Mouse (Mus musculus): Measurements from ENCODE around the gene Naga. TPM values are rescaled to one million over a fixed set of nuclear protein-coding genes. Genes with fewer than 3 reads are reported as not detected.

Gene Naga
- polyA plus RNA-seq, 1 experiment from 2014 or later = 36.5 TPM

DNA sequence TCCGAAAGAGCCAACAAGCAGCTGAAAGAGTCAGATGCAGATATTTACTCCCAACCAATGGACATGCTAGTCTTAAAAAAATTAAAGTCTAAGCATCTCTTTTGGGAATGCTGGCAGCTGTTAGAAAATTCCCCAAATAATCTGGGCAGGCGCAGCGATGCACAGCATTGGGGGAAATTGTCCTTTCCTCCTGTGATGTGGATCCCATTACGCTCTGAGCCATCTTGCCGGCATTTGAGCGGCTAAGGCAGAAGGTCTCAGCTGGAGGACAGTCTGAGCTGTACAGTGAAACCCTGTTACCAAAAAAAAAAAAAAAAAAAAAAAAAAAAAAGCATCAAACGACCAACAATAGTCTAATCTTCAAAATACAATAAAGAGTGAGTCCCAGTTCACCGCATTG is 16.5 kb downstream of the Naga start:
- H3K27me3 ChIP-seq (replicated peaks) = no peaks in the 10 kb centered on the region
- H3K4me1 ChIP-seq = 0 out of 2 replicates have a peak, but pooled peaks cover 4% of the 10 kb centered on the region
- ATAC-seq = no peak
- no peak overlapping the region for H3K4me2 ChIP-seq
- WGBS (ENCODE audit: insufficient replicate concordance) = 72% methylated on average over 8 of the region's 8 CpGs
- H3K36me3 ChIP-seq = no peaks in the 10 kb centered on the region
- H3K4me3 ChIP-seq = no peak overlapping the region
- H3K27ac ChIP-seq = no peak overlapping the region
- H3K9me3 ChIP-seq (replicated peaks) = no peaks in the 10 kb centered on the region
- no peak overlapping the region for H3K9ac ChIP-seq

DNA sequence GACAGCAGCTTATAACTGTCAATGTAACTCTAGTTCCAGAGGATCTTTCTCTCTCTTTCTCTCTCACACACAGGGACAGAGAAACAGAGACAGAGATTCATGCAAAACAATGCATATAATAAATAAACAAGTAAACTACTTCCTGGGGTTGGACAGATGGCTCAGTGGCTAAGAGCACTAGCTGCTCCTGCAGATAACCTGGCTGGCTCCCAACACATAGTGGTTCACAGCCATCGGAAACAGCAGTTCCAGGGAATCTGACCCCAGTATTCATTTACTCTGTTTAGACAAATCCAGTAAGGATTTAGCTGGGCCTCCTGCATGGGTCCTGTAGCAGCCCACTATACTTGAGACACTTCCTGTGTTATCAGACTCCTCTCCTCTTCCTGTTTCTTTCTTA is 19.1 kb downstream of the Naga start:
- Histone ChIP-seq H3K36me3 (no peaks in the 10 kb centered on the region), H3K4me1 (peaks cover 5% of the 10 kb centered on the region), H3K27me3 (replicated peaks) (no peaks in the 10 kb centered on the region), H3K4me2 (no peak overlapping the region), H3K4me3 (no peak overlapping the region), H3K27ac (no peak overlapping the region), H3K9me3 (replicated peaks) (no peaks in the 10 kb centered on the region), H3K9ac (no peak overlapping the region)
- 69% methylated on average over 1 of the region's 1 CpGs for WGBS (ENCODE audit: insufficient replicate concordance)
- ATAC-seq = no peak

DNA sequence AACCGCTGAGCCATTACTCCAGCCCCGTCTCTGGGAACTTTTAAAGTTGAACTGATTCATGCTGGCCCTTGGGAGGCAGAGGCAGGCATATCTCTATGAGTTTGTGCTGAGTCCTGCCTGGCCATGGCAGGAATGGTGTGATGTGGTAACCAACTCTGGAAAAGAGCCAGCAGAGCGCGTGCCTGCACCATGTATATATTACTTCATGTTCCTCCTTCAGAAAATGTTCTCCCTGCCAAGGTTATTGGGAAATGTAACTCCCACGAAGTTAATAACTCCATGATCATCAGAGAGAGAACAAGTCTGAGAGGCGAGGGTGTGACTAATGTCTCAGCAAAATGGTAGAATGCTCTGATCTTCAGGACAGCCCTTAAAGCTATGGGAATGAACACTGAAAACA is 20.9 kb downstream of the Naga start:
- Histone ChIP-seq H3K9ac (no peak overlapping the region), H3K27ac (no peak overlapping the region), H3K4me1 (peaks cover 9% of the 10 kb centered on the region), H3K27me3 (replicated peaks) (no peaks in the 10 kb centered on the region), H3K4me2 (no peak overlapping the region), H3K9me3 (replicated peaks) (no peaks in the 10 kb centered on the region), H3K36me3 (no peaks in the 10 kb centered on the region), H3K4me3 (no peak overlapping the region)
- no peak for ATAC-seq
- WGBS (ENCODE audit: insufficient replicate concordance) = 69% methylated on average over 6 of the region's 6 CpGs

DNA sequence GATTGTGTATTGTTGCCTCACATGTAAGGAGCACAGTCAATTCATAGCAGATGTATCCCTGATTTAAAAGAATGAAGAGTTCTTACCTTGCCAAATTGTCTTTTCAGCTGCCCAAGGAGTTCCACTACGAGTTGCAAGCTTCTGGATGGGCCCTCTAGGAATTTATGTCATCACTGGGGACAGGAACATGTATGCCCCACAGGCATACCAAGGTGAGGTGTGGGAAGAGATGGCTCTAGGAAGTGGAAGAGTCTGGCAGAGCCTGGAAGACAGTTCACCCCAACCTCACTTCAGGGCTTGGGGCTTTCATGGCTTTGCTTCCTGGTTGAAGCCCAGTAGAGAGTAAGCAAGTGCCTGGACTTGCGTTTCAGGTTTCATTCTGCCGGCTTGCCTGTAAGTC is 30.3 kb downstream of the Naga start:
- H3K4me2 ChIP-seq = no peak overlapping the region
- no peak for ATAC-seq
- H3K36me3 ChIP-seq = no peaks in the 10 kb centered on the region
- no peak overlapping the region for H3K27ac ChIP-seq
- H3K4me1 ChIP-seq = peaks cover 14% of the 10 kb centered on the region
- 79% methylated on average over 3 of the region's 3 CpGs for WGBS (ENCODE audit: insufficient replicate concordance)
- no peaks in the 10 kb centered on the region for H3K9me3 ChIP-seq (replicated peaks)
- 0 out of 2 replicates have a peak, but pooled peaks cover 7% of the 10 kb centered on the region for H3K27me3 ChIP-seq (replicated peaks)
- H3K9ac ChIP-seq = no peak overlapping the region
- H3K4me3 ChIP-seq = no peak overlapping the region

DNA sequence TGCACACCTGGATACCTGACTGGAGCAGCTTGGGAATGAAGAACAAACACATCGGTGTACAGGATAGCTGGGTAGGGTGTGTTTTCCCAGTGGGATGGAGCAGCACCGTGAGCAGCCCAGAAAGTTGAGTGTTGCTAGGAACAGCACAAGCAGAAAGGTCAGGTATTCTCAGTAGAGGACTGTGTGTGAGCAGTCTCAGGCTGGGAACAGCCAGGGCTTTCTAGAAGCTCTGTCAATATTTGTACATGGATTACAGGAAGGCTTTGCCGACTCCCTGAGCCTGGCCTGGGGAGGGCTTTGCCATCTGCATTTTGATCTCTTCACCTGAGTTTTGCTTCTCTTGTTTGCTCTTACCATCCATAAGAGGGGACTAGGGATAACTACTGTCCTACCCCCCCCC is 31.6 kb downstream of the Naga start:
- no peaks in the 10 kb centered on the region for H3K36me3 ChIP-seq
- H3K27me3 ChIP-seq (replicated peaks) = 0 out of 2 replicates have a peak, but pooled peaks cover 7% of the 10 kb centered on the region
- H3K27ac ChIP-seq = no peak overlapping the region
- H3K4me2 ChIP-seq = no peak overlapping the region
- H3K9me3 ChIP-seq (replicated peaks) = no peaks in the 10 kb centered on the region
- 67% methylated on average over 3 of the region's 3 CpGs for WGBS (ENCODE audit: insufficient replicate concordance)
- no peak for ATAC-seq
- H3K9ac ChIP-seq = no peak overlapping the region
- no peak overlapping the region for H3K4me3 ChIP-seq
- H3K4me1 ChIP-seq = peaks cover 14% of the 10 kb centered on the region

DNA sequence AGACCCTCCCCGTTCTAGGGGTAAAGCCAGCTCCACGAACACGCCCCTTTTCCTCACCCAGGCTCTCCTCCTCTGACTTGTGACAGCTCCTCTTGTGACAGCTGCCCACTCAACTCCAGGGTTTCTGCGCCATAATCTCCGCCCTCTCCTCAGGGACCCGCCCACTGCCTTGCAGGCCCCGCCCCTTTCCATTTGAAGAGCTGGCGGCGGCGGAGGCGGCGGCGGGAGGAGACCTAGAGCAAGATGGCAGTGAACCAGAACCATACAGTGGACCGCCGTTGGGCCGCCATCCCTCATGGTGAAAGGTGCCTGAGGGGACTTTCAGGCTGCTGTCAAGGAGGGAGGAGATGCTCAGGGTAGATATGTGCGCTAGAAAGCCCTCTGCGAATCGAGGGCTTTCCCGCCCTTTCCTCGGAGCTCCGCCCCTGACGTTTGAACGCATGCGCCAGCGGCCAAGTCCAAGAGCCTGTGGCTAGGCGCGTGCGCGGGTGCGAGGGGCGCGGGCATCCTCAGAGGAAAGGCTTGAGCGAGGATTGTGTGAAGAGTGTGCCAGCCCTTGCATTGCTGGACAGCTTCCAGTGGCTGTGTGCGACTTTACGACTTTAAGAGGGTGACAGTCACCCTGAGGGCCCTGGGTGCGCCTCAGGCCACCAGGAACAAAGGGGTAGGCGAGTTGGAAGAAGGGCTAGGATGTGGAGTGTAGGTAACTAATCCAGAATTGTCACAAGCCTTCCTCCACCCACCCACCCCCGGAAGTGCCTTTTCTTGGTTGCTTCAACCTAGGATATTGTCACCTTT is 39.8 kb downstream of the Naga start, which contains the start of gene Wbp2nl:
Gene Wbp2nl, plus strand, starts transcription at position 191 of the 798 bp plus-strand sequence.
- peak; percentile 27; the same call in 1 of the 2 replicates for ATAC-seq
- peak within 1 kb of the TSS; percentile 43 for H3K4me2 ChIP-seq
- 52% methylated on average over 39 of the region's 39 CpGs for WGBS (ENCODE audit: insufficient replicate concordance)

DNA sequence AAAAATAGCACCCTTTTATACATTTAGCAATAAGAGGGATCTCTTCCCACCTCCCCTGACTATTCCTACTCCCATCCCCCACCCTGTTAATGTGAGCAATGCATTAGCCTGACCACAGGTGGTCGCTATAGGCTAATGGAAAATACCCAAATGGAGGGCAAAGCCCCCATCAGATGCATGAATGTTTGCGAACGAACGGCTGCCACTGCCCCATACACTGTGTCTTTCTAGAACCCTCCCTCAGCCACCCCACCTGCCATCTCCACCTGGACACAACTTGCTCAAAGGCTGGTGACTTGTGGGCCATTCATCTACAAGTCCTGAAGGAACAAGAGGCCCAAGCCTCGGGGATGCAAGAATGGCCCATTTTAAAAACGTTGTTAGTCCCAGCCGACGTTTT is 44.7 kb downstream of the Naga start:
- H3K27ac ChIP-seq = no peak overlapping the region
- H3K4me2 ChIP-seq = no peak overlapping the region
- ATAC-seq = no peak
- WGBS (ENCODE audit: insufficient replicate concordance) = 44% methylated on average over 8 of the region's 8 CpGs
- no peak overlapping the region for H3K9ac ChIP-seq
- no peak overlapping the region for H3K4me3 ChIP-seq
- no peaks in the 10 kb centered on the region for H3K9me3 ChIP-seq (replicated peaks)
- H3K36me3 ChIP-seq = no peaks in the 10 kb centered on the region
- H3K4me1 ChIP-seq = peaks cover 18% of the 10 kb centered on the region
- peaks cover 16% of the 10 kb centered on the region for H3K27me3 ChIP-seq (replicated peaks)

More for the DNA sequence above, 39.8 kb downstream of the Naga start, which contains the start of gene Wbp2nl:
- H3K9me3 ChIP-seq (replicated peaks) = no peaks in the 10 kb centered on the region
- H3K9ac ChIP-seq = no peak within 1 kb of the TSS
- H3K36me3 ChIP-seq = no peaks in the 10 kb centered on the region
- no peak within 1 kb of the TSS for H3K27ac ChIP-seq
- no peak within 1 kb of the TSS; the same call in 1 of the 2 replicates for H3K4me3 ChIP-seq
- H3K27me3 ChIP-seq (replicated peaks) = peaks cover 13% of the 10 kb centered on the region
- H3K4me1 ChIP-seq = peaks cover 17% of the 10 kb centered on the region

DNA sequence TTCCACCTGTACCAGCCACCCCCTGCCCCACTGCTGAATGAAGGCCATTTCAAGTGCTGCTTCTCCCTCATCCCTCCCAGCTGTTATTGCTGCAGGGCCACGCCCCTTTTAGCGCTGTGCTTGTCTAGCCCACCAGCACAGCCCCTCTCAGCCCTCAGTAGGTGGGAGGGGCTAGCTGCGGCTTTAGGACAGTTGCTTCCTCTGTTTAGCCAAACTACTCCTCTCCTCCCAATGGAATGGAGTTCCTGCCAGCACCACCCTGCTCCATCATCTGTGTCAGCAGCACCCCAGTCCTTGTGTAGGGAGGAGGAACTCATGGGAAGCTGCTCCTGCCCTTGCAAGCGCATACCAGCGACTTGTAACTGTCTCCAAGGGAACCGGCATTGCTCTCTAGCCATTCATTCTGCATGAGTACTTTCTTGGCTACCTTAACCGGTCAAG is 45.4 kb downstream of the Naga start:
- 0 out of 2 replicates have a peak, but pooled peaks have one; percentile 15 for ATAC-seq
- no peaks in the 10 kb centered on the region for H3K36me3 ChIP-seq
- 0 out of 2 replicates have a peak, but pooled peaks cover 12% of the 10 kb centered on the region for H3K27me3 ChIP-seq (replicated peaks)
- WGBS (ENCODE audit: insufficient replicate concordance) = 20% methylated on average over 7 of the region's 7 CpGs
- no peak overlapping the region for H3K4me3 ChIP-seq
- peaks cover 14% of the 10 kb centered on the region for H3K4me1 ChIP-seq
- H3K4me2 ChIP-seq = peak overlapping the region; percentile 3
- no peak overlapping the region for H3K27ac ChIP-seq
- no peak overlapping the region for H3K9ac ChIP-seq
- no peaks in the 10 kb centered on the region for H3K9me3 ChIP-seq (replicated peaks)

DNA sequence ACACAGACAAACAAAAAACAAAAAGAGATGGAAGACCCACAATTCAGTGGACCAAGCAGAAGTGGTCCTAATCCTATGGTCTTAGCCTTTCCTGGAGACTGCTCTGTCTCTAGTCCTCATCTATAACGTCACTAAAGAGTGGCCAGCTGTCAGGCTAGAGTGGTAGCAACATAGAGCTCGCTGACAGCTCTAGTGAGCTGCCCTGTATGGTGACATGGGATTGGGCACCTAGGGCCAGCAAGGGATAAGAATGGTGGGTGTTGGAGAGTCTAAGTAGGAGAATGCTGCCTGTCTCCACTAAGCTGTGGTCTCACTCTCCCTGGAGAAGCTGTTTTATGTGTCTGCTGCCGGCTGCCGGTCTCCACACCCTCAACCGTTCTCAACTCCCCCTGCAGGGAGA is 45.9 kb downstream of the Naga start:
- Histone ChIP-seq H3K27ac (no peak overlapping the region), H3K4me1 (peaks cover 14% of the 10 kb centered on the region), H3K27me3 (replicated peaks) (0 out of 2 replicates have a peak, but pooled peaks cover 12% of the 10 kb centered on the region), H3K9ac (no peak overlapping the region), H3K4me2 (no peak overlapping the region), H3K36me3 (no peaks in the 10 kb centered on the region), H3K9me3 (replicated peaks) (no peaks in the 10 kb centered on the region), H3K4me3 (no peak overlapping the region)
- 36% methylated on average over 5 of the region's 5 CpGs for WGBS (ENCODE audit: insufficient replicate concordance)
- no peak for ATAC-seq

DNA sequence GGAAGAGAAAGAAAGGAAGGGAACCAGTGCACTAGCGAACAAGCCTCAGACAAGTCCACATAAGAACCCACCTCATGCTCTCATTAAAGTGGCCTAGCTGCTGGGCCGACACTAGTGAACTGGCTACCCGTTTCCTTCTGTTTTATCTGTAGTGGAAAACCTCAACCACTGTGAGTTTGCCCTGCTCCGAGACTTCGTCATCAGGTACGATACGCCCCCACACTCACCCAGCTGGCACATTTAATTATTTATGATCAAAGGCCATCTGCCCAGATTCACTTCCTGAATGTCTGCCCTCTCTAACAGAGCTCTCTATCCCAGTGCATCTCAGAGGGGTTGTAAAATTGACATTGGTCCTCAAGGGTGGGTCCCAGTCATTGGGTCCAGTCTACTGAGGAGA is 48.5 kb downstream of the Naga start:
- peaks cover 16% of the 10 kb centered on the region for H3K4me1 ChIP-seq
- H3K36me3 ChIP-seq = no peaks in the 10 kb centered on the region
- no peaks in the 10 kb centered on the region for H3K9me3 ChIP-seq (replicated peaks)
- 65% methylated on average over 7 of the region's 7 CpGs for WGBS (ENCODE audit: insufficient replicate concordance)
- no peak overlapping the region for H3K27ac ChIP-seq
- ATAC-seq = no peak
- no peak overlapping the region for H3K9ac ChIP-seq
- H3K4me2 ChIP-seq = no peak overlapping the region
- peaks cover 15% of the 10 kb centered on the region; the same call in 1 of the 2 replicates for H3K27me3 ChIP-seq (replicated peaks)
- H3K4me3 ChIP-seq = no peak overlapping the region

DNA sequence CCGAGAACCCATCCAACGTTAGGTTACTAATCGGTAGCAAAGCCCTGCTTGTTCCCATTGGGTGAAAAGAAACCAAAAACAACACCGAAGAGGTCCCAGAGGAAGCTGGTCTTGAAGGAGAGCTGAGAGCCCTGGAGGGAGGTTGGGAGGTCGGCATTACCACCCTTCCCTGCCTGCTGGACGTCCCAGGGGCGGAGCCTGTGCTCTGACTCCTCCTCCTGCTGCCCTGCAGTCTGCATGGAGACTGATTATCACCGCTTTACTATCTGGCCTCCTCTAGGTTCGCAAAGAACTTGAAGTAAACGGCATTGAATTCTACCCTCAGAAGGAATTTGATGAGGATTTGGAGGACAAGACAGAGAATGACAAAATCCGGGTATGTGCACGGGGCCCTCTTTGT is 52.6 kb downstream of the Naga start:
- Histone ChIP-seq H3K9ac (no peak overlapping the region), H3K4me3 (no peak overlapping the region), H3K9me3 (replicated peaks) (no peaks in the 10 kb centered on the region), H3K27ac (no peak overlapping the region), H3K27me3 (replicated peaks) (peaks cover 3% of the 10 kb centered on the region; the same call in 1 of the 2 replicates), H3K4me2 (peak overlapping the region; percentile 21), H3K36me3 (no peaks in the 10 kb centered on the region), H3K4me1 (peaks cover 9% of the 10 kb centered on the region)
- WGBS (ENCODE audit: insufficient replicate concordance) = 28% methylated on average over 12 of the region's 12 CpGs
- ATAC-seq = peak; percentile 81

DNA sequence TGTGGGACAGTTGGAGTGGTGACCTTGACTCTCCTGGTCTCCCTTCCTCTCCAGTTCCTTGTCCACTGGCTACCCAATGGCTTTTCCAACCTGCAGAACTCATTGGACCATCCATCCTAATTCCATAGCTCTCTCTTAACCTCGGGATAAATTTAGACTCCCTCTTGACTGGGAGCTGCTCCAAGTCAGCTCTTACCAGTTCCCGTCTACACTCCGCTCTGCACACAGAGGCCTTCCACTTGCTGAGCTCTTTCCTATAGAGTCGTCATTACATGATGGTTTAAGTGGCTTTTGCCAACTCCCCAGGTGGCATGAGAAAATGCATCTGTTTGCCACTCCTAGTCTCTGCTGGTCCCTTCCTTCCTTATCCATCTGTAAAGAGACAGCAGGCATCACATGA is 58.1 kb downstream of the Naga start:
- WGBS (ENCODE audit: insufficient replicate concordance) = 69% methylated on average over 4 of the region's 4 CpGs
- Histone ChIP-seq H3K4me1 (0 out of 2 replicates have a peak, but pooled peaks cover under 1% of the 10 kb centered on the region), H3K4me3 (no peak overlapping the region), H3K9me3 (replicated peaks) (no peaks in the 10 kb centered on the region), H3K4me2 (no peak overlapping the region), H3K9ac (no peak overlapping the region), H3K36me3 (no peaks in the 10 kb centered on the region), H3K27me3 (replicated peaks) (peaks cover 36% of the 10 kb centered on the region), H3K27ac (no peak overlapping the region)
- no peak for ATAC-seq
